Mouse (Mus musculus): ENCODE measurements around the gene Urah.

Gene Urah

DNA sequence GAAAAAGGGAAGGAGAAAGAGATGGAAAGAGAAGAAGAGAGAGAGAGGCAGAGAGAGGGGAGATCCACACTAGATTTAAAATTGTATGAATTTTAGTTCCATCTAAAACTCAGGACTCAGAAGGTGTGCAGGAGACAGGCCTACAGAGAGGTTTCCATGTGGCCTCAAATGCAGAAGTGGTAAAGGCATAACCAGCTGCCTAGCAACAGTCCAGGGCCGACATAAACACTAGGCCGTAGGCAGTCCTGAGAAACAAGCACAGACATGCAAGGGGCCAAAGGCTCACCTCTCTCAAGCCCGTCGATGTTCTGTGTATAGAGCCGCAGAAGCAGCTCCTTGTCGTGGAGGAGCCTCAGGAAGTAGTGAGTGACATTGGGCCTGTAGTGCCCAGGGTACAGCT lies 42.5 kb downstream of the Urah start:
- DNase-seq: no peak

DNA sequence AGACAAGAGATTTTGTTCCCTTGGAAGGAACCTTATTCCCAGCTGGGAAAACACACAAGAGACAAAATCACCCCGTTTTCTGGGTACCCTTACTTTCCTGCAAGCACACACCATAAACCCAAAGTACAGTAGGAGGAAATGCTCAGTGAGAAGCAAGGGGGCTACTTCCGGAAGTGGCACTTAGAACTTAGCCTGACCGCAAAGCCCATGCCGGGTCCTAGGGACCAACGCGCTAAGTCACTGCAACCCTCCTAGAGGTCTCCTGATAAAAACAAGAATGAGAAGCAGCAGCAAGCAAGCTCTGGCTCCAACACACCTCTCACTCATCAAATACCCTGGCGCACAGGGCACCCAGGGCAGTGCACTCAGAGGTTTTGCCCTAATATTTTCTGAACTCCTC lies 44.5 kb downstream of the Urah start:
- no peak for DNase-seq

- no peak for DNase-seq
Measured at GRCm38 (mm10) chr7:140880419-140880818, 45.6 kb downstream of the Urah start.

DNA sequence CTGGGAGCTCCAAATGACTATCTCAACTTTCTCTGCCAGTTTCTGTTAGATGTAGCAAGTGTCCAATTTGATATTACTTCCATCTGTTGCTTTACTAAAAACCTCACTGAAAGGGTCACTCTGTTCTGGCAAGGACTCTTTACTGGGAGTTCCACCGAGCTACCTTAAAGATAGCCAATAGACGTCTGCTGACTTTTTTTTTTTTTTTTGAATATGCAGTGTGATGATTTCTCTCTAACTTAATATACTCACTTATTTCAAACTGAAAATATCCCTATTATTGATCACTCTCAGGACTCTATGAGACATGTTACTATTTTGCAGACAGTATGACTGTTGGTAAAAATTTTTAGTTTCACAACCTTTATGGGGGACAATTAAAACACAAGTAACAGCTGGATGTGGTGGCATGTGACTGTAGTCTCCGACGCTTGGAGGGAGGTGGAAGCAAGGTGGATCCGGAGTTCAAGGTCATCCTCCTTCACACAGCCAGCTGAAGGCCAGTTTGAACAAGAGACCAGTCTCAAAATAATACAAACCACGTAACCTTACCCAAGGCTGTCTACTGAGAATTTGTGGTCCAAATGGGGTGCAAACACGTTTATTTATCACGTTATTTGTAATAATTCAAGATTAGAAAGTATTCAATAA lies 46.2 kb downstream of the Urah start:
- DNase-seq: no peak

- peak; percentile 90 for DNase-seq
Measured at GRCm38 (mm10) chr7:140881696-140882468, 47.1 kb downstream of the Urah start, which contains the start of the genes Psmd13 and Sirt3. Gene Psmd13, plus strand, starts transcription at chr7:140881968. Gene Sirt3, minus strand, starts transcription at chr7:140882309.

DNA sequence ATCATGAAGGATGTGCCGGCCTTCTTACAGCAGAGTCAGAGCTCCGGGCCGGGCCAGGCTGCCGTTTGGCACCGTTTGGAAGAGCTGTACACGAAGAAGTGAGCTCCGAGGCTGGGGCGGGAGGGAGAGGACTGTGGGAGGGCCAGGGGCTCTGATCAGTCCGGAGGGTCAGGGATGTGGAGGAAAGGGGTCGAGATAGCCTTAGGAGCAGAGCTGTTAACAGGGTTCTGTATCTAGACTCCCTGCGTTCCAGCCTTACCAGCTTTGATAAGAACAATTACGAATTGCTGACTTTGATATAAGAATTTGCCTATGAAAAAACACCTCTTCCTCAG lies 47.6 kb downstream of the Urah start:
- DNase-seq: no peak

All from cerebellum, adult 11-12 months (tissue).